Mouse (Mus musculus) MEL-GATA-1-ER (cell line): ENCODE data around the gene Osm.

Experiments used
- DNase-seq: peaks from one replicate; pipeline ENCODE4 v3.0.0-alpha.2; 2012; ENCODE audit warnings: low read depth; ENCODE audit errors: extremely low read depth

Gene Osm

GRCm38 (mm10) chr11:4267202-4267578 lies 31.0 kb downstream of the Osm start:
- DNase-seq, result no peak

- DNase-seq, result no peak
Measured at GRCm38 (mm10) chr11:4268500-4268899, 32.3 kb downstream of the Osm start.

GRCm38 (mm10) chr11:4270744-4271459 lies 34.7 kb downstream of the Osm start:
- DNase-seq, result no peak

GRCm38 (mm10) chr11:4271544-4271943 lies 35.3 kb downstream of the Osm start:
- DNase-seq, result no peak

GRCm38 (mm10) chr11:4276411-4276861 lies 40.2 kb downstream of the Osm start:
- no peak for DNase-seq

- DNase-seq, result no peak
Measured at GRCm38 (mm10) chr11:4279909-4280308, 43.7 kb downstream of the Osm start.

GRCm38 (mm10) chr11:4281852-4282251 lies 45.6 kb downstream of the Osm start:
- DNase-seq, result no peak

- DNase-seq, result no peak
Measured at GRCm38 (mm10) chr11:4283627-4284026, 47.4 kb downstream of the Osm start.

- no peak for DNase-seq
Measured at GRCm38 (mm10) chr11:4289280-4289679, 53.1 kb downstream of the Osm start.
